Comparison of ENCODE assay signal across 13 mouse cellular contexts in genomic region chr8:125498508-125498907, GRCm38 (mm10).
DNase-seq lines count a peak whose midpoint lies in the region; ATAC-seq and TF ChIP-seq lines count a peak whose summit lies in the region.
"Had no signal": no experiment of that assay in that cellular context is flagged by ENCODE, and none has a peak within 500 bp of the region (broad histone marks: within the 10 kb centered on the region; RNA-seq: fewer than 3 reads in every experiment).

No protein-coding gene starts in this region.

- ATAC-seq in hindbrain, postnatal 0 days, result no peak
- peak; percentile 91 for ATAC-seq in common myeloid progenitor, adult 5-6 weeks (replicated peaks; ENCODE audit: low read depth, poor library complexity, severe bottlenecking)

- H3K27ac ChIP-seq in hindbrain, embryonic 10.5 days, result peak overlapping the region; percentile 64; the same call in 1 of the 2 replicates
- H3K27ac ChIP-seq in hindbrain, postnatal 0 days, result no peak overlapping the region
- H3K27ac ChIP-seq: embryonic facial prominence, embryonic 13.5 days; neural tube, embryonic 12.5 days; stomach, embryonic 15.5 days had no signal

- WGBS in hindbrain, embryonic 10.5 days, result 70% methylated on average over 10 of the region's 10 CpGs
- WGBS in hindbrain, postnatal 0 days, result 66% methylated on average over 10 of the region's 10 CpGs

- H3K4me1 ChIP-seq in hindbrain, embryonic 10.5 days (replicated peaks), result peaks cover 39% of the 10 kb centered on the region
- H3K4me1 ChIP-seq in hindbrain, postnatal 0 days (ENCODE audit: insufficient read depth, low read length), result no peaks in the 10 kb centered on the region; the same call in 1 of the 2 replicates
- H3K4me1 ChIP-seq: stomach, embryonic 15.5 days had no signal

- DNase-seq in hindbrain, embryonic 10.5 days (ENCODE audit: low spot score), result no peak
- no peak for DNase-seq in hindbrain, postnatal 0 days (ENCODE audit: low spot score)
- peak; percentile 28 for DNase-seq in right cerebral cortex, adult 18-20 months
- no peak for DNase-seq in right cerebral cortex, postnatal 36 days (ENCODE audit: low spot score in 2 of 2)
- DNase-seq in gastrocnemius, postnatal 4 days (ENCODE audit: low spot score in 2 of 2), result no peak
- no peak for DNase-seq in cerebellum, adult 11 months
- DNase-seq: cerebellum, postnatal 14 days; heart, adult 11 months; kidney, adult 8-10 months had no signal

- H3K9me3 ChIP-seq in hindbrain, embryonic 10.5 days, result no peaks in the 10 kb centered on the region
- no peaks in the 10 kb centered on the region for H3K9me3 ChIP-seq in hindbrain, postnatal 0 days (ENCODE audit: low read length)
- H3K9me3 ChIP-seq: embryonic facial prominence, embryonic 13.5 days; neural tube, embryonic 12.5 days; stomach, embryonic 15.5 days had no signal

- H3K36me3 ChIP-seq in hindbrain, embryonic 10.5 days, result no peaks in the 10 kb centered on the region
- H3K36me3 ChIP-seq in hindbrain, postnatal 0 days (ENCODE audit: insufficient read depth, low read length), result no peaks in the 10 kb centered on the region
- H3K36me3 ChIP-seq: embryonic facial prominence, embryonic 13.5 days; neural tube, embryonic 12.5 days; stomach, embryonic 15.5 days had no signal

- TF ChIP-seq CTCF in hindbrain, postnatal 0 days (IDR thresholded peaks at IDR 0.05; ENCODE audit: low read depth), result no peak

- no peaks in the 10 kb centered on the region for H3K27me3 ChIP-seq in hindbrain, embryonic 10.5 days (ENCODE audit: insufficient read depth, poor library complexity, severe bottlenecking)
- H3K27me3 ChIP-seq in hindbrain, postnatal 0 days (ENCODE audit: insufficient read depth, low read length), result no peaks in the 10 kb centered on the region
- H3K27me3 ChIP-seq: neural tube, embryonic 12.5 days; stomach, embryonic 15.5 days had no signal

- H3K4me2 ChIP-seq in hindbrain, postnatal 0 days (ENCODE audit: low read depth, low read length), result no peak overlapping the region
- H3K4me2 ChIP-seq: embryonic facial prominence, embryonic 13.5 days; neural tube, embryonic 12.5 days; stomach, embryonic 15.5 days had no signal

- no peak overlapping the region for H3K9ac ChIP-seq in hindbrain, postnatal 0 days (replicated peaks; ENCODE audit: low read length)
- H3K9ac ChIP-seq: embryonic facial prominence, embryonic 13.5 days; neural tube, embryonic 12.5 days; stomach, embryonic 15.5 days had no signal

- no peak overlapping the region for H3K4me3 ChIP-seq in hindbrain, embryonic 10.5 days
- H3K4me3 ChIP-seq in hindbrain, postnatal 0 days (ENCODE audit: low read length), result no peak overlapping the region
- H3K4me3 ChIP-seq: embryonic facial prominence, embryonic 13.5 days; neural tube, embryonic 12.5 days; stomach, embryonic 15.5 days had no signal
